Mouse (Mus musculus) embryonic facial prominence, embryonic 14.5 days (tissue): Measurements from ENCODE around the gene Hoxc5. TPM values are rescaled to one million over a fixed set of nuclear protein-coding genes. Genes with fewer than 3 reads are reported as not detected.

Experiments used
- ATAC-seq: fragments of 200-750 bp; cut with Nextera tagmentation; 2 replicates; pipeline ENCODE4 v1.8.0; 2017; ENCODE audit warnings: low read depth, moderate number of reproducible peaks, moderate TSS enrichment
- DNase-seq: peaks from one replicate; pipeline ENCODE4 v3.0.0-alpha.2; 2015; ENCODE audit warnings: low spot score
- H3K27ac ChIP-seq: fragments of 300-500 bp; sonication (generic); replicated peaks from 2 replicates; pipeline ENCODE4 v1.5.1; 2014; ENCODE audit warnings: low read depth, mild to moderate bottlenecking, low read length, moderate library complexity
- H3K27me3 ChIP-seq: fragments of 300-500 bp; sonication (generic); replicated peaks from 2 replicates; pipeline ENCODE4 v1.6.1; 2014; ENCODE audit warnings: low read length; ENCODE audit not compliant: control insufficient read depth, insufficient read depth
- H3K36me3 ChIP-seq: fragments of 300-500 bp; sonication (generic); 2 replicates; pipeline ENCODE4 v1.6.1; 2014; ENCODE audit warnings: low read length, mixed read lengths; ENCODE audit not compliant: control insufficient read depth, insufficient read depth
- H3K4me1 ChIP-seq: fragments of 300-500 bp; sonication (generic); 2 replicates; pipeline ENCODE4 v1.6.1; 2014; ENCODE audit warnings: antibody characterized with exemption, low read length; ENCODE audit not compliant: control insufficient read depth, insufficient read depth
- H3K4me2 ChIP-seq: fragments of 300-500 bp; sonication (generic); 2 replicates; pipeline ENCODE4 v1.6.1; 2014; ENCODE audit warnings: low read depth, mild to moderate bottlenecking, low read length, moderate library complexity, mixed read lengths
- H3K4me3 ChIP-seq: fragments of 300-500 bp; sonication (generic); 2 replicates; pipeline ENCODE4 v1.5.1; 2014; ENCODE audit warnings: low read depth, mild to moderate bottlenecking, low read length
- H3K9ac ChIP-seq: fragments of 300-500 bp; sonication (generic); 2 replicates; pipeline ENCODE4 v1.6.1; 2014; ENCODE audit warnings: low read depth, mild to moderate bottlenecking, low read length, moderate library complexity, mixed read lengths
- H3K9me3 ChIP-seq: fragments of 300-500 bp; sonication (generic); 2 replicates; pipeline ENCODE4 v1.6.1; 2016; ENCODE audit warnings: low read length; ENCODE audit not compliant: control insufficient read depth
- WGBS: fragments of 180-500 bp; shearing (Covaris S2); extraction: QIAGEN DNeasy Blood & Tissue Kit; methylation state at CpG from one replicate; pipeline ENCODE4 v1.1.7; 2014; 5-methylcytosine and 5-hydroxymethylcytosine counted together
- polyA plus RNA-seq: library from polyadenylated mRNA; unstranded; fragments of >200 nt; fragmentation: Nextera tagmentation; extraction: Ambion mirVana; gene quantifications from 2 replicates; pipeline ENCODE4 v1.2.1, GENCODE M21; 2014

Gene Hoxc5
- polyA plus RNA-seq, 1 experiment from 2014 or later: 0.96 TPM

GRCm38 (mm10) chr15:103027266-103028235 lies 60.3 kb downstream of the Hoxc5 start:
- no peaks in the 10 kb centered on the region for H3K36me3 ChIP-seq
- H3K4me1 ChIP-seq: no peaks in the 10 kb centered on the region
- H3K4me3 ChIP-seq: no peak overlapping the region
- no peaks in the 10 kb centered on the region for H3K9me3 ChIP-seq
- DNase-seq (no peak), ATAC-seq (no peak)
- H3K27me3 ChIP-seq: peaks cover 99% of the 10 kb centered on the region
- 2% methylated on average over 40 of the region's 43 CpGs for WGBS
- H3K9ac ChIP-seq: no peak overlapping the region
- no peak overlapping the region for H3K27ac ChIP-seq
- peak overlapping the region; percentile 23; the same call in 1 of the 2 replicates for H3K4me2 ChIP-seq

DNA sequence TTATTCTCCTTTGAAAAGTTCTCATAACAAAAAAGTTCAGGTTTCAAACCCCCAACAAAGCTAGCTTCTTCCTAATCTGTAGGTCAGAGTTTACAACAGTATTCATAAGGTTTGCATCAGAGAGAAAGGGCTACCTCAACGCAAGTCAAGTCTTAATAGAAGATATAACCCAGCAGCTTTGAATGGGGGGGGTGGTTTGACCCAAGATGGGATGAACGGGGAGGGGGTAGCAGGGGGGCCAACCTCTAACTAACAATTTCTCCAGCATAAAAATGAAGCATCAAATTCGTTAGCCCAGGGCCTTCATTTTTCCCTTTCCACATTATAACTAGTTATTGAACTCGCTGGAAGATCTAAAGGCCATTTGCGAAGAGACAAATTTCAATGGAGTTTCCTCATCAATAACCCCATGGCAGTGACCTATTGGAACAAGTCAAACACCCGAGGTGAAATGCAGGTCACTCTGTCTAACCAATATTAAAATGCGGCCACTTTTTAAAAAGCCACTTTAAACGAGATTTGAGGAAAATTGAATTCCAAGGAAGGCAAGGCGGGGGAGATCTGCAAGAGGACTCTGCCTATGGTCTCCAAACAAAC lies 61.8 kb downstream of the Hoxc5 start:
- ATAC-seq: no peak
- Histone ChIP-seq H3K36me3 (no peaks in the 10 kb centered on the region), H3K27ac (no peak overlapping the region), H3K4me1 (no peaks in the 10 kb centered on the region), H3K9me3 (no peaks in the 10 kb centered on the region), H3K4me2 (no peak overlapping the region), H3K9ac (no peak overlapping the region), H3K27me3 (peaks cover 99% of the 10 kb centered on the region), H3K4me3 (no peak overlapping the region)
- DNase-seq: no peak
- 15% methylated on average over 9 of the region's 9 CpGs for WGBS

DNA sequence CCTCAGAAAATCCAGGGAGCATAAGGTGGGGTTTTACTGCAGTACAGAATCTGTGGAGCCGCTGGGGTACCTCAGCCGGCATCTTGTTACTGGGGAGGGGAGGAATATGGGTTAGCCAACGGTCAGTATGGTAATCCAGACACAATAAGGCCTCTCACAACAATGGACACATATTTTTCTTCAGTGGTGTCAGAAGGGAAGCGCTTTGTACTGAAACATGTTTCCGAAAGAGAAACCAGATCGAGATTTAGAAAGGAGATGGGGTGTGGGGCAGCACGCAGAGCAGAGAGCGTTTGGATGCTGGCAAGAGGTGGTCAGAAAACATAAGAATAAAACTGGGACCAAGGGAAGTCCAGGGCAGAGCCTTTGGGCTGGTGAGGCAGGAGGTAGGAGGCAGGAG lies 62.9 kb downstream of the Hoxc5 start:
- Histone ChIP-seq H3K9ac (no peak overlapping the region), H3K4me3 (no peak overlapping the region), H3K27me3 (peaks cover 99% of the 10 kb centered on the region), H3K4me1 (no peaks in the 10 kb centered on the region), H3K27ac (no peak overlapping the region), H3K4me2 (no peak overlapping the region), H3K36me3 (no peaks in the 10 kb centered on the region), H3K9me3 (no peaks in the 10 kb centered on the region)
- 10% methylated on average over 8 of the region's 8 CpGs for WGBS
- ATAC-seq (no peak), DNase-seq (no peak)

GRCm38 (mm10) chr15:103032167-103032566 lies 64.9 kb downstream of the Hoxc5 start:
- Histone ChIP-seq H3K9ac (no peak overlapping the region), H3K27me3 (peaks cover 99% of the 10 kb centered on the region), H3K9me3 (no peaks in the 10 kb centered on the region), H3K36me3 (no peaks in the 10 kb centered on the region), H3K4me3 (no peak overlapping the region), H3K4me2 (no peak overlapping the region), H3K27ac (no peak overlapping the region), H3K4me1 (no peaks in the 10 kb centered on the region)
- no peak for ATAC-seq
- DNase-seq: no peak
- WGBS: no CpG with 5 or more reads among the region's 3 CpGs

GRCm38 (mm10) chr15:103032646-103033575 lies 65.7 kb downstream of the Hoxc5 start:
- Histone ChIP-seq H3K4me2 (no peak overlapping the region), H3K4me3 (no peak overlapping the region), H3K27ac (no peak overlapping the region), H3K36me3 (no peaks in the 10 kb centered on the region), H3K4me1 (no peaks in the 10 kb centered on the region), H3K27me3 (peaks cover 99% of the 10 kb centered on the region), H3K9ac (no peak overlapping the region), H3K9me3 (no peaks in the 10 kb centered on the region)
- DNase-seq: no peak
- no peak for ATAC-seq
- 2% methylated on average over 26 of the region's 26 CpGs for WGBS

DNA sequence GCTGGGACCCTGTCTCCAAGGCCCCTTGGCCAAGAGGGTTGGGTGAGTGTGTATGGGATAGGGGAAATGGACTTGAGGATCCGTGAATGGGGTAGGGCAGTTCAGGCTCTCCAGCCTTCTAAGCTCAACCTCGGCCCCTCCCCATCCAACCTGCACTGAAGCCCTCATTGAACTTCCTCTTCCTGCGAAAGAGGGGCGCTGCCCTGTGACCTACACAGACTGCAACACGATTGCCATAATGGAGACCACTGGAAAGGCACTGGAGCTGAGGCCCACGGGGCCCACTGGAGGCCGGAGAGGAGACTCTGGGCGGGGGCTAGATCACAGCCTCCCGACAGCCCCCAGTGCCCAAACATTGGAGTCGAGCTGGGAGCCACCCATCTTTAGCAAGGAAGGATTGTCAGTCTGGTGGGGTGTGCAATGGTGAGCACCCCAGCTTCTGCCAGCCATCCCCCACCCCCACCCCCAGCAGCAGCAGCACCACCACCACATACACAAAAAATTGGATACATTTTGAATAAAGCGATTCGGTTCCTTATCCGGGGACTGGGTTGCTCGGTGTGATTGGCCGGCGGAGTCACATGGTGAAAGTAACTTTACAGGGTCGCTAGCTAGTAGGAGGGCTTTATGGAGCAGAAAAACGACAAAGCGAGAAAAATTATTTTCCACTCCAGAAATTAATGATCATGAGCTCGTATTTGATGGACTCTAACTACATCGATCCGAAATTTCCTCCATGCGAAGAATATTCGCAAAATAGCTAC lies 67.0 kb downstream of the Hoxc5 start:
- Histone ChIP-seq H3K9ac (no peak overlapping the region), H3K27me3 (peaks cover 99% of the 10 kb centered on the region), H3K4me1 (no peaks in the 10 kb centered on the region), H3K4me2 (peak overlapping the region; percentile 46), H3K4me3 (peak overlapping the region; percentile 27), H3K27ac (no peak overlapping the region), H3K36me3 (no peaks in the 10 kb centered on the region), H3K9me3 (no peaks in the 10 kb centered on the region)
- peak; percentile 62; the same call in 1 of the 2 replicates for ATAC-seq
- 1% methylated on average over 24 of the region's 24 CpGs for WGBS
- DNase-seq: no peak

DNA sequence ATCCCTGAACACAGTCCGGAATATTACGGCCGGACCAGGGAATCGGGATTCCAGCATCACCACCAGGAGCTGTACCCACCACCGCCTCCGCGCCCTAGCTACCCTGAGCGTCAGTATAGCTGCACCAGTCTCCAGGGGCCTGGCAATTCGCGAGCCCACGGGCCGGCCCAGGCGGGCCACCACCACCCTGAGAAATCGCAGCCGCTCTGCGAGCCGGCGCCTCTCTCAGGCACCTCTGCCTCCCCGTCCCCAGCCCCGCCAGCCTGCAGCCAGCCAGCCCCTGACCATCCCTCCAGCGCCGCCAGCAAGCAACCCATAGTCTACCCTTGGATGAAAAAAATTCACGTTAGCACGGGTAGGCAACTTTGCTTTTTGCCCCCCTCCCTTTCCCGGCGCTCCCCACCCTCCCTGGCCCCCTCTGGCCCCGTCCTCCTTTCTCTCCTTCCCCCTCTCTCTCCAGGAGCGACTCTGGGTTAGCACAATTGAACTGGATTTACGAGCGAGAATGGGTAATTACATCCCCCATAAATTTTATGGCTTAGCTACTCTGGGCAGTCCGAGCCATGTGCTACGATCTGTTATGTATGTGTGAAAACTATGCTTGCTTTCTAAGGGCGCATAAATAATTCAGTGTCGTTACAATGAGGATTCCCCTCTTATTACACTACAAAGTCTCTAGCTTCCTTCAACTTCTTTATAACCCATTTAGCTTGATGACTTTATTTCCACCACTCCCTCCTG lies 67.7 kb downstream of the Hoxc5 start:
- Histone ChIP-seq H3K9ac (no peak overlapping the region), H3K4me1 (no peaks in the 10 kb centered on the region), H3K4me2 (peak overlapping the region; percentile 46), H3K27me3 (peaks cover 99% of the 10 kb centered on the region), H3K36me3 (no peaks in the 10 kb centered on the region), H3K4me3 (peak overlapping the region; percentile 27), H3K27ac (no peak overlapping the region), H3K9me3 (no peaks in the 10 kb centered on the region)
- WGBS: under 1% methylated on average over 28 of the region's 34 CpGs
- DNase-seq: no peak
- no peak for ATAC-seq
